Mouse (Mus musculus) heart, embryonic 14.5 days (tissue): Measurements from ENCODE around the gene Ddx46. TPM values are rescaled to one million over a fixed set of nuclear protein-coding genes. Genes with fewer than 3 reads are reported as not detected.

Source experiments
- ATAC-seq: fragments of 200-750 bp; cut with Nextera tagmentation; 2 replicates; pipeline ENCODE4 v1.8.0; 2017; ENCODE audit warnings: low read depth, moderate TSS enrichment; ENCODE audit not compliant: insufficient number of reproducible peaks, insufficient read depth, low FRiP score
- H3K27ac ChIP-seq, 2 experiments: fragments of 200-500 bp in 1 of 2; fragments of 300-500 bp in 1 of 2; sonication (generic) in 1 of 2; replicated peaks in 1 of 2; 2 replicates each; pipeline ENCODE4 v1.5.1; 2012 to 2014; ENCODE audit warnings: low read depth in 2 of 2, low read length in 2 of 2, control low read depth in 1 of 2, mild to moderate bottlenecking in 1 of 2, mixed read lengths in 1 of 2; ENCODE audit not compliant: control insufficient read depth in 1 of 2, insufficient read depth in 1 of 2
- H3K27me3 ChIP-seq: fragments of 300-500 bp; sonication (generic); 2 replicates; pipeline ENCODE4 v1.6.1; 2014; ENCODE audit warnings: mild to moderate bottlenecking, low read length, control low read depth; ENCODE audit not compliant: control insufficient read depth, insufficient read depth
- H3K36me3 ChIP-seq: fragments of 300-500 bp; sonication (generic); 2 replicates; pipeline ENCODE4 v1.6.1; 2014; ENCODE audit warnings: mild to moderate bottlenecking, control low read depth, low read length, mixed read lengths; ENCODE audit not compliant: control insufficient read depth, insufficient read depth
- H3K4me1 ChIP-seq, 2 experiments: fragments of 200-500 bp in 1 of 2; fragments of 300-500 bp in 1 of 2; sonication (generic) in 1 of 2; 2 replicates each; pipeline ENCODE4 v1.6.1; 2012 to 2014; ENCODE audit warnings: low read length in 2 of 2, control low read depth in 1 of 2, mixed read lengths in 1 of 2; ENCODE audit not compliant: control insufficient read depth in 2 of 2, insufficient read depth in 2 of 2
- H3K4me2 ChIP-seq: fragments of 300-500 bp; sonication (generic); 2 replicates; pipeline ENCODE4 v1.6.1; 2014; ENCODE audit warnings: mild to moderate bottlenecking, low read length
- H3K4me3 ChIP-seq, 2 experiments: fragments of 200-500 bp in 1 of 2; fragments of 300-500 bp in 1 of 2; sonication (generic) in 1 of 2; 2 replicates each; pipeline ENCODE4 v1.5.1; 2012 to 2014; ENCODE audit warnings: low read length in 2 of 2, mild to moderate bottlenecking in 2 of 2, control low read depth in 1 of 2, low read depth in 1 of 2, moderate library complexity in 1 of 2; ENCODE audit not compliant: control insufficient read depth in 1 of 2, insufficient read depth in 1 of 2
- H3K9ac ChIP-seq: fragments of 300-500 bp; sonication (generic); 2 replicates; pipeline ENCODE4 v1.6.1; 2014; ENCODE audit warnings: mild to moderate bottlenecking, low read length
- H3K9me3 ChIP-seq: fragments of 300-500 bp; sonication (generic); 2 replicates; pipeline ENCODE4 v1.6.1; 2016; ENCODE audit warnings: low read length, control low read depth; ENCODE audit not compliant: control insufficient read depth
- WGBS: fragments of 180-500 bp; shearing (Covaris S2); extraction: QIAGEN DNeasy Blood & Tissue Kit; methylation state at CpG from one replicate; pipeline ENCODE4 v1.1.7; 2014; 5-methylcytosine and 5-hydroxymethylcytosine counted together
- polyA plus RNA-seq: library from polyadenylated mRNA; unstranded; fragments of >200 nt; fragmentation: Nextera tagmentation; extraction: Ambion mirVana; gene quantifications from 2 replicates; pipeline ENCODE4 v1.2.1, GENCODE M21; 2014

Ddx46 gene
- polyA plus RNA-seq, 1 experiment from 2014 or later, result 22.0 TPM

DNA sequence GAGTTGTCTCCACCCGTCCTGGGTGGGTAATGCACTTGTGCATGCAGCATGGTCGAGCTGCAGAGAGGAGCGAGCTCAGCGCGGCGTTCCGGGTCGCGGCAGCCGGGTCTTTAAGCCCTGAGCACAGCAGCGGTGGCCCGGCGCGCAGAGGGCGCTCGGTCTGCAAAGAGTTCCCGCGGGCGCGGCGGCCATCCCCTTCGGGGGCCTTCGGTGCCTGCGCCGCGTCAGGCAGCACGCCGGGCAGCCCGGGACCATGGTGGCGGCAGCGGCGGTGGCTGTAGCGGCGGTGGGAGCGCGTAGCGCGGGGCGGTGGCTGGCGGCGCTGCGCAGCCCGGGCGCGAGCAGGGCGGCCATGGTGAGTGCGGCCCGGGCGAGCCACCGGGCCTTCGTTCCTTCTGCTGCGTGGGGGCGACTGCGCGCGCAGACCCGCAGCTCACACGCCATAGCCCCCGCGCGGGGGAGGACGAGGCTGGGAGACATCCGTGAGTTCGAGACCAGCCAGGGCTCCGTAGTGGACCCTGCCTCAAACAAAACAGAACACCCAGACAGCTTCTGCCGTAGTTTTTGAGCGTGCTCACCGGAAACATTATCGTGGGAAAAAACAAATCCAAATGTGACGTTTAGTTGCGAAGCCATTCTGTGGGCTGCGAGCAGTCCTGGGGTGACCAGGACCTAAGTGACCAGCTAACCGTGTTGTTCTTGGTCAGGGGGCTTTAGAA lies 92.5 kb downstream of the Ddx46 start, which contains the start of gene Pcbd2:
Gene Pcbd2 (plus strand): TSS at position 249 of the 719 bp plus-strand sequence.
- peak within 1 kb of the TSS; percentile 86 for H3K9ac ChIP-seq
- H3K27ac ChIP-seq, result peak within 1 kb of the TSS; percentile 96 to 98
- peak within 1 kb of the TSS; percentile 71 for H3K4me2 ChIP-seq
- H3K27me3 ChIP-seq, result no peaks in the 10 kb centered on the region
- H3K36me3 ChIP-seq, result peaks cover 30% of the 10 kb centered on the region
- H3K4me3 ChIP-seq, result peak within 1 kb of the TSS; percentile 54 to 58
- ATAC-seq, result peak; percentile 90
- under 1% methylated on average over 72 of the region's 73 CpGs for WGBS
- no peaks in the 10 kb centered on the region for H3K4me1 ChIP-seq
- H3K9me3 ChIP-seq, result no peaks in the 10 kb centered on the region

- no peaks in the 10 kb centered on the region for H3K4me1 ChIP-seq
- peak overlapping the region; percentile 54 to 58 for H3K4me3 ChIP-seq
- WGBS, result 4% methylated on average over 19 of the region's 19 CpGs
- H3K9me3 ChIP-seq, result no peaks in the 10 kb centered on the region
- H3K27me3 ChIP-seq, result no peaks in the 10 kb centered on the region
- peaks cover 30% of the 10 kb centered on the region for H3K36me3 ChIP-seq
- H3K9ac ChIP-seq, result peak overlapping the region; percentile 86
- H3K4me2 ChIP-seq, result peak overlapping the region; percentile 71
- H3K27ac ChIP-seq, result peak overlapping the region; percentile 96 to 98
- peak; percentile 62; the same call in 1 of the 2 replicates for ATAC-seq
These were observed 93.0 kb downstream of the Ddx46 start for GRCm38 (mm10) chr13:55727839-55728238.

GRCm38 (mm10) chr13:55730716-55731115 lies 95.9 kb downstream of the Ddx46 start:
- 89% methylated on average over 7 of the region's 7 CpGs for WGBS
- no peak for ATAC-seq
- Histone ChIP-seq H3K9me3 (no peaks in the 10 kb centered on the region), H3K4me2 (no peak overlapping the region), H3K9ac (no peak overlapping the region), H3K4me1 (no peaks in the 10 kb centered on the region), H3K4me3 (no peak overlapping the region), H3K27me3 (no peaks in the 10 kb centered on the region), H3K36me3 (peaks cover 9% of the 10 kb centered on the region; the same call in 1 of the 2 replicates), H3K27ac (no peak overlapping the region)

Other genes starting within 250 kb of the Ddx46 start
- not detected in 2 replicates for gene Slc34a1, start 236.8 kb upstream of the Ddx46 start, polyA plus RNA-seq
- gene Pfn3, start 219.8 kb upstream of the Ddx46 start, polyA plus RNA-seq, result not detected in 2 replicates
- gene F12, start 208.2 kb upstream of the Ddx46 start, polyA plus RNA-seq, result not detected in 2 replicates
- 20.6 and 23.6 TPM in 2 replicates for gene Grk6, start 190.0 kb upstream of the Ddx46 start, polyA plus RNA-seq
- 0.24 and 0.30 TPM in 2 replicates for gene Prr7, start 170.8 kb upstream of the Ddx46 start, polyA plus RNA-seq
- 51.8 and 53.5 TPM in 2 replicates for gene Dbn1, start 146.9 kb upstream of the Ddx46 start, polyA plus RNA-seq
- gene Pdlim7, start 121.4 kb upstream of the Ddx46 start, polyA plus RNA-seq, result 329 and 370 TPM in 2 replicates
- gene Dok3, start 105.7 kb upstream of the Ddx46 start, polyA plus RNA-seq, result 1.3 and 1.4 TPM in 2 replicates
- gene Ddx41, start 98.4 kb upstream of the Ddx46 start, polyA plus RNA-seq, result 27.8 and 28.9 TPM in 2 replicates
- gene Fam193b, start 63.9 kb upstream of the Ddx46 start, polyA plus RNA-seq, result 16.8 and 19.5 TPM in 2 replicates
- gene Tmed9, start 61.3 kb upstream of the Ddx46 start, polyA plus RNA-seq, result 35.0 and 58.4 TPM in 2 replicates
- 16.4 and 17.2 TPM in 2 replicates for gene B4galt7, start 35.1 kb upstream of the Ddx46 start, polyA plus RNA-seq
- 35.3 and 41.2 TPM in 2 replicates for gene Caml, start 12.0 kb upstream of the Ddx46 start, polyA plus RNA-seq
- 74.8 and 75.4 TPM in 2 replicates for gene B230219D22Rik, start 58.1 kb downstream of the Ddx46 start, polyA plus RNA-seq
- 69.6 and 70.5 TPM in 2 replicates for gene Txndc15, start 79.6 kb downstream of the Ddx46 start, polyA plus RNA-seq
- 58.7 and 65.0 TPM in 2 replicates for gene Pcbd2, start 92.3 kb downstream of the Ddx46 start, polyA plus RNA-seq
- not detected in 2 replicates for gene Catsper3, start 149.5 kb downstream of the Ddx46 start, polyA plus RNA-seq
- 0.09 TPM in 1 of 2 replicates, not detected in the other for gene Pitx1, start 201.2 kb downstream of the Ddx46 start, polyA plus RNA-seq